Mouse (Mus musculus): ENCODE measurements at regions not wholly inside any gene's neighbourhood (a gene's known extent, or its start where the extent isn't known, plus 50 kb on each side); places are given as distances from the start of the nearest gene placed in this dataset.

- no peak for DNase-seq (ENCODE audit: low read depth, low spot score)
Measured at GRCm38 (mm10) chr14:70839126-70839525, 239.5 kb upstream of the Fam160b2 start.

- no peak for DNase-seq (ENCODE audit: low read depth, low spot score)
Measured at GRCm38 (mm10) chr14:70837528-70837927, 237.9 kb upstream of the Fam160b2 start.

GRCm38 (mm10) chr14:70833238-70833637 is 233.6 kb upstream of the Fam160b2 start:
- DNase-seq (ENCODE audit: low read depth, low spot score), result no peak

- no peak for DNase-seq (ENCODE audit: low read depth, low spot score)
Measured at GRCm38 (mm10) chr14:70832462-70833212, 233.0 kb upstream of the Fam160b2 start.

DNA sequence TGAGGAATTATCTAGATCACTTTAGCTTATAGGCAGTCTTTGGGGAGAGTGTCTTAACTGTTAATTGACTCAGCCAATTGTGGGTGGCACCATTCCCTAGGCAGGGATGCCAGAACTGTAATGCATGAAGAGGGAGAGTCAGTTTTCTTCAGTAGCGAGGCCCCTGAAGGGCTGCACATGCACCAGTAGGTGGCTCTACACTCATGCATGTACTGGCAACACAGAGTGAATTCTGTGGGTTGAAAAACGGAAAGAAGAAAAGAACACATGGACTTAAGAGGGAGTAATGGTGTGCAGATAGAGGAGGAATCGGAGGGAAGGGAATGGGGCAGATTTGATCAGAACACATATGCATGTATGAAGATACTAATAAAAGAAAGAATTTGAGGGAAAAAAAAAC is 232.4 kb upstream of the Fam160b2 start:
- DNase-seq (ENCODE audit: low read depth, low spot score), result peak; percentile 9

Data from WW6 (cell line).